In genomic region chr3:93554379-93554980, GRCm38 (mm10) we compare ENCODE assay signal across 8 mouse cellular contexts. TPM values are rescaled to one million over a fixed set of nuclear protein-coding genes. Genes with fewer than 3 reads are reported as not detected.
A peak's percentile ranks its signal among the peaks of the same experiment; 100 is the strongest.
DNase-seq lines count a peak whose midpoint lies in the region; ATAC-seq and TF ChIP-seq lines count a peak whose summit lies in the region.

No protein-coding gene starts in this region.

- no peak for TF ChIP-seq CTCF in lung, adult 2 months (IDR thresholded peaks at IDR 0.05; ENCODE audit: insufficient read depth, low read length)

- no peaks in the 10 kb centered on the region for H3K36me3 ChIP-seq in embryonic facial prominence, embryonic 13.5 days
- H3K36me3 ChIP-seq in hindbrain, embryonic 12.5 days, result no peaks in the 10 kb centered on the region
- no peaks in the 10 kb centered on the region for H3K36me3 ChIP-seq in lung, embryonic 15.5 days
- no peaks in the 10 kb centered on the region for H3K36me3 ChIP-seq in stomach, embryonic 14.5 days (ENCODE audit: control insufficient read depth, insufficient read depth, low read length)

- WGBS in lung, adult 2 months, result 11% methylated on average over 13 of the region's 13 CpGs
- 11% methylated on average over 13 of the region's 13 CpGs for WGBS in embryonic facial prominence, embryonic 13.5 days
- 24% methylated on average over 13 of the region's 13 CpGs for WGBS in hindbrain, embryonic 12.5 days
- 16% methylated on average over 12 of the region's 13 CpGs for WGBS in lung, embryonic 15.5 days
- 18% methylated on average over 13 of the region's 13 CpGs for WGBS in stomach, embryonic 14.5 days

- TF ChIP-seq POLR2A in lung, adult 2 months (IDR thresholded peaks at IDR 0.05; ENCODE audit: borderline replicate concordance, extremely low read depth, low read depth, low read length), result no peak

- H3K4me2 ChIP-seq in embryonic facial prominence, embryonic 13.5 days, result peak overlapping the region; percentile 70
- peak overlapping the region; percentile 93 for H3K4me2 ChIP-seq in hindbrain, embryonic 12.5 days (replicated peaks)
- H3K4me2 ChIP-seq in lung, embryonic 15.5 days, result peak overlapping the region; percentile 88
- peak overlapping the region; percentile 78 for H3K4me2 ChIP-seq in stomach, embryonic 14.5 days (replicated peaks; ENCODE audit: low read depth, low read length)

- no peaks in the 10 kb centered on the region for H3K9me3 ChIP-seq in embryonic facial prominence, embryonic 13.5 days
- no peaks in the 10 kb centered on the region for H3K9me3 ChIP-seq in hindbrain, embryonic 12.5 days (replicated peaks)
- H3K9me3 ChIP-seq in lung, embryonic 15.5 days, result no peaks in the 10 kb centered on the region
- no peaks in the 10 kb centered on the region for H3K9me3 ChIP-seq in stomach, embryonic 14.5 days (ENCODE audit: control insufficient read depth, low read depth, low read length)

- intact Hi-C loops in left cerebral cortex, postnatal 14 days (cut with DNase I), result no loop called here

- H3K27me3 ChIP-seq in embryonic facial prominence, embryonic 13.5 days, result no peaks in the 10 kb centered on the region
- H3K27me3 ChIP-seq in hindbrain, embryonic 12.5 days, result 0 out of 2 replicates have a peak, but pooled peaks cover 13% of the 10 kb centered on the region
- no peaks in the 10 kb centered on the region for H3K27me3 ChIP-seq in lung, embryonic 15.5 days
- no peaks in the 10 kb centered on the region for H3K27me3 ChIP-seq in stomach, embryonic 14.5 days (ENCODE audit: control insufficient read depth, insufficient read depth, low read length)

- peak; percentile 7; the same call in 1 of the 2 replicates for ATAC-seq in embryonic facial prominence, embryonic 13.5 days (ENCODE audit: insufficient number of reproducible peaks, insufficient read depth, low FRiP score, low TSS enrichment, low read depth)
- ATAC-seq in hindbrain, embryonic 12.5 days (ENCODE audit: low FRiP score), result peak; percentile 51
- ATAC-seq in lung, embryonic 15.5 days (ENCODE audit: borderline replicate concordance, extremely low read depth, low FRiP score, low TSS enrichment), result peak; percentile 20
- peak; percentile 38 for ATAC-seq in stomach, embryonic 14.5 days (ENCODE audit: insufficient number of reproducible peaks, insufficient read depth, low FRiP score, low read depth)

- peak overlapping the region; percentile 74 for H3K4me3 ChIP-seq in lung, adult 2 months (replicated peaks; ENCODE audit: extremely low read depth, low read depth, low read length)
- H3K4me3 ChIP-seq in embryonic facial prominence, embryonic 13.5 days, result peak overlapping the region; percentile 68
- H3K4me3 ChIP-seq in hindbrain, embryonic 12.5 days, result peak overlapping the region; percentile 56
- H3K4me3 ChIP-seq in lung, embryonic 15.5 days, result peak overlapping the region; percentile 69
- H3K4me3 ChIP-seq in stomach, embryonic 14.5 days (ENCODE audit: low read depth, low read length), result peak overlapping the region; percentile 58

- peak overlapping the region; percentile 86 for H3K9ac ChIP-seq in embryonic facial prominence, embryonic 13.5 days
- H3K9ac ChIP-seq in hindbrain, embryonic 12.5 days, result peak overlapping the region; percentile 74; the same call in 1 of the 2 replicates
- H3K9ac ChIP-seq in lung, embryonic 15.5 days, result peak overlapping the region; percentile 29; the same call in 1 of the 2 replicates
- 0 out of 2 replicates have a peak overlapping the region, but pooled peaks have one; percentile 11 for H3K9ac ChIP-seq in stomach, embryonic 14.5 days (replicated peaks; ENCODE audit: low read depth, low read length)

- peaks cover 30% of the 10 kb centered on the region for H3K4me1 ChIP-seq in lung, adult 2 months (ENCODE audit: control insufficient read depth, insufficient read depth, low read length)
- H3K4me1 ChIP-seq in embryonic facial prominence, embryonic 13.5 days, result peaks cover 47% of the 10 kb centered on the region
- H3K4me1 ChIP-seq in hindbrain, embryonic 12.5 days, result peaks cover 19% of the 10 kb centered on the region
- H3K4me1 ChIP-seq in lung, embryonic 15.5 days, result peaks cover 24% of the 10 kb centered on the region
- peaks cover 14% of the 10 kb centered on the region for H3K4me1 ChIP-seq in stomach, embryonic 14.5 days (ENCODE audit: control insufficient read depth, insufficient read depth, low read length)

- H3K27ac ChIP-seq in embryonic facial prominence, embryonic 13.5 days, result peak overlapping the region; percentile 92
- no peak overlapping the region for H3K27ac ChIP-seq in hindbrain, embryonic 12.5 days
- H3K27ac ChIP-seq in lung, embryonic 15.5 days, result peak overlapping the region; percentile 86
- 0 out of 2 replicates have a peak overlapping the region, but pooled peaks have one; percentile 56 for H3K27ac ChIP-seq in stomach, embryonic 14.5 days (ENCODE audit: low read length)

- DNase-seq in lung, adult 2 months, result no peak
- no peak for DNase-seq in lung, postnatal 25 days (ENCODE audit: low spot score)
- DNase-seq in left cerebral cortex, postnatal 14 days (ENCODE audit: low spot score in 2 of 2), result no peak
- DNase-seq in adrenal gland, adult 8-10 months, result no peak

RNA-seq across cellular contexts. Expression of gene S100a10, which starts 0.4 kb away (rescaled TPM):
- polyA plus RNA-seq in lung, adult 2 months (2012; rRNA removed), result 61.1 and 79.5 TPM in 2 replicates
- polyA plus RNA-seq in embryonic facial prominence, embryonic 13.5 days (2015; fragmentation: Nextera tagmentation; extraction: Ambion mirVana), result 507 and 556 TPM in 2 replicates
- 233 and 244 TPM in 2 replicates for polyA plus RNA-seq in hindbrain, embryonic 12.5 days (2016; fragmentation: Nextera tagmentation; extraction: Ambion mirVana)
- polyA plus RNA-seq in lung, embryonic 15.5 days (2015; fragmentation: Nextera tagmentation; extraction: Ambion mirVana), result 277 and 280 TPM in 2 replicates
- polyA plus RNA-seq in stomach, embryonic 14.5 days (2014; fragmentation: Nextera tagmentation; extraction: Ambion mirVana), result 430 TPM in 2 replicates
- 10 to 100 TPM; 35.8 to 37.2 TPM for total RNA-seq in left cerebral cortex, postnatal 14 days (2021)
- total RNA-seq in adrenal gland, adult 8-10 months (2022), result 100 to 1,000 TPM; 108 to 159 (median 130) TPM

RNA-seq across cellular contexts. Expression of gene S100a11, which starts 34.2 kb away (rescaled TPM):
- 232 and 357 TPM in 2 replicates for polyA plus RNA-seq in lung, adult 2 months (2012; rRNA removed)
- polyA plus RNA-seq in embryonic facial prominence, embryonic 13.5 days (2015; fragmentation: Nextera tagmentation; extraction: Ambion mirVana), result 1,381 and 1,392 TPM in 2 replicates
- 606 and 628 TPM in 2 replicates for polyA plus RNA-seq in hindbrain, embryonic 12.5 days (2016; fragmentation: Nextera tagmentation; extraction: Ambion mirVana)
- 1,226 and 1,272 TPM in 2 replicates for polyA plus RNA-seq in lung, embryonic 15.5 days (2015; fragmentation: Nextera tagmentation; extraction: Ambion mirVana)
- 1,750 and 1,785 TPM in 2 replicates for polyA plus RNA-seq in stomach, embryonic 14.5 days (2014; fragmentation: Nextera tagmentation; extraction: Ambion mirVana)
- 10 to 100 TPM; 16.7 to 17.7 TPM for total RNA-seq in left cerebral cortex, postnatal 14 days (2021)
- 100 to 1,000 TPM; 161 to 194 (median 182) TPM for total RNA-seq in adrenal gland, adult 8-10 months (2022)

Comparison
In these comparisons a context has a peak if more than half of its experiments do, and no peak if none do; other contexts are left out.
1. H3K9ac ChIP-seq: peak in every context shown above with its lines; median percentile 86 in embryonic facial prominence, embryonic 13.5 days; 74 in hindbrain, embryonic 12.5 days; 29 in lung, embryonic 15.5 days; 11 in stomach, embryonic 14.5 days.